Mouse (Mus musculus): Measurements from ENCODE around the gene Rdh12. TPM values are rescaled to one million over a fixed set of nuclear protein-coding genes. Genes with fewer than 3 reads are reported as not detected.

The Rdh12 gene
- polyA plus RNA-seq, 1 experiment from 2014 or later, result 5.0 TPM

- WGBS, result 77% methylated on average over 8 of the region's 8 CpGs
- H3K27me3 ChIP-seq (ENCODE audit: control insufficient read depth, insufficient read depth, low read length), result no peaks in the 10 kb centered on the region
- ATAC-seq (ENCODE audit: insufficient number of reproducible peaks, insufficient read depth, low FRiP score, low read depth), result no peak
- H3K4me2 ChIP-seq (replicated peaks; ENCODE audit: low read depth, low read length), result no peak overlapping the region
- no peak overlapping the region for H3K27ac ChIP-seq (ENCODE audit: low read length)
- H3K4me3 ChIP-seq (ENCODE audit: low read depth, low read length), result no peak overlapping the region
- H3K9ac ChIP-seq (replicated peaks; ENCODE audit: low read depth, low read length), result no peak overlapping the region
- no peaks in the 10 kb centered on the region for H3K4me1 ChIP-seq (ENCODE audit: control insufficient read depth, insufficient read depth, low read length)
- no peaks in the 10 kb centered on the region for H3K9me3 ChIP-seq (ENCODE audit: control insufficient read depth, low read depth, low read length)
- no peaks in the 10 kb centered on the region for H3K36me3 ChIP-seq (ENCODE audit: control insufficient read depth, insufficient read depth, low read length)
Observed at GRCm38 (mm10) chr12:79211447-79211846, 2.7 kb downstream of the Rdh12 start.

- H3K4me2 ChIP-seq (replicated peaks; ENCODE audit: low read depth, low read length), result no peak overlapping the region
- ATAC-seq (ENCODE audit: insufficient number of reproducible peaks, insufficient read depth, low FRiP score, low read depth), result no peak
- no peak overlapping the region for H3K27ac ChIP-seq (ENCODE audit: low read length)
- H3K36me3 ChIP-seq (ENCODE audit: control insufficient read depth, insufficient read depth, low read length), result no peaks in the 10 kb centered on the region
- H3K4me1 ChIP-seq (ENCODE audit: control insufficient read depth, insufficient read depth, low read length), result no peaks in the 10 kb centered on the region
- H3K9ac ChIP-seq (replicated peaks; ENCODE audit: low read depth, low read length), result no peak overlapping the region
- H3K9me3 ChIP-seq (ENCODE audit: control insufficient read depth, low read depth, low read length), result no peaks in the 10 kb centered on the region
- WGBS, result 48% methylated on average over 5 of the region's 5 CpGs
- H3K4me3 ChIP-seq (ENCODE audit: low read depth, low read length), result no peak overlapping the region
- no peaks in the 10 kb centered on the region for H3K27me3 ChIP-seq (ENCODE audit: control insufficient read depth, insufficient read depth, low read length)
Observed at GRCm38 (mm10) chr12:79217511-79217910, 8.8 kb downstream of the Rdh12 start.

- Histone ChIP-seq H3K27ac (ENCODE audit: low read length) (no peak overlapping the region), H3K4me1 (ENCODE audit: control insufficient read depth, insufficient read depth, low read length) (no peaks in the 10 kb centered on the region), H3K36me3 (ENCODE audit: control insufficient read depth, insufficient read depth, low read length) (peaks cover 43% of the 10 kb centered on the region), H3K9ac (replicated peaks; ENCODE audit: low read depth, low read length) (no peak overlapping the region), H3K27me3 (ENCODE audit: control insufficient read depth, insufficient read depth, low read length) (no peaks in the 10 kb centered on the region), H3K4me3 (ENCODE audit: low read depth, low read length) (no peak overlapping the region), H3K9me3 (ENCODE audit: control insufficient read depth, low read depth, low read length) (no peaks in the 10 kb centered on the region), H3K4me2 (replicated peaks; ENCODE audit: low read depth, low read length) (no peak overlapping the region)
- no peak for ATAC-seq (ENCODE audit: insufficient number of reproducible peaks, insufficient read depth, low FRiP score, low read depth)
- WGBS, result 81% methylated on average over 11 of the region's 11 CpGs
Observed at GRCm38 (mm10) chr12:79235485-79236080, 26.9 kb downstream of the Rdh12 start.

- no peak overlapping the region for H3K27ac ChIP-seq (ENCODE audit: low read length)
- no peak for ATAC-seq (ENCODE audit: insufficient number of reproducible peaks, insufficient read depth, low FRiP score, low read depth)
- H3K9me3 ChIP-seq (ENCODE audit: control insufficient read depth, low read depth, low read length), result no peaks in the 10 kb centered on the region
- H3K9ac ChIP-seq (replicated peaks; ENCODE audit: low read depth, low read length), result no peak overlapping the region
- no peak overlapping the region for H3K4me2 ChIP-seq (replicated peaks; ENCODE audit: low read depth, low read length)
- H3K27me3 ChIP-seq (ENCODE audit: control insufficient read depth, insufficient read depth, low read length), result no peaks in the 10 kb centered on the region
- no peak overlapping the region for H3K4me3 ChIP-seq (ENCODE audit: low read depth, low read length)
- peaks cover 53% of the 10 kb centered on the region for H3K36me3 ChIP-seq (ENCODE audit: control insufficient read depth, insufficient read depth, low read length)
- H3K4me1 ChIP-seq (ENCODE audit: control insufficient read depth, insufficient read depth, low read length), result no peaks in the 10 kb centered on the region
- 68% methylated on average over 2 of the region's 2 CpGs for WGBS
Observed at GRCm38 (mm10) chr12:79241985-79242384, 33.3 kb downstream of the Rdh12 start.

- H3K36me3 ChIP-seq (ENCODE audit: control insufficient read depth, insufficient read depth, low read length), result peaks cover 53% of the 10 kb centered on the region
- no peaks in the 10 kb centered on the region for H3K4me1 ChIP-seq (ENCODE audit: control insufficient read depth, insufficient read depth, low read length)
- no peak overlapping the region for H3K9ac ChIP-seq (replicated peaks; ENCODE audit: low read depth, low read length)
- no peak for ATAC-seq (ENCODE audit: insufficient number of reproducible peaks, insufficient read depth, low FRiP score, low read depth)
- H3K27ac ChIP-seq (ENCODE audit: low read length), result no peak overlapping the region
- H3K27me3 ChIP-seq (ENCODE audit: control insufficient read depth, insufficient read depth, low read length), result no peaks in the 10 kb centered on the region
- H3K9me3 ChIP-seq (ENCODE audit: control insufficient read depth, low read depth, low read length), result no peaks in the 10 kb centered on the region
- no peak overlapping the region for H3K4me3 ChIP-seq (ENCODE audit: low read depth, low read length)
- 85% methylated on average over 6 of the region's 6 CpGs for WGBS
- no peak overlapping the region for H3K4me2 ChIP-seq (replicated peaks; ENCODE audit: low read depth, low read length)
Observed at GRCm38 (mm10) chr12:79242921-79243320, 34.2 kb downstream of the Rdh12 start.

- no peaks in the 10 kb centered on the region for H3K27me3 ChIP-seq (ENCODE audit: control insufficient read depth, insufficient read depth, low read length)
- no peak for ATAC-seq (ENCODE audit: insufficient number of reproducible peaks, insufficient read depth, low FRiP score, low read depth)
- H3K27ac ChIP-seq (ENCODE audit: low read length), result no peak overlapping the region
- H3K4me2 ChIP-seq (replicated peaks; ENCODE audit: low read depth, low read length), result no peak overlapping the region
- H3K4me1 ChIP-seq (ENCODE audit: control insufficient read depth, insufficient read depth, low read length), result no peaks in the 10 kb centered on the region
- H3K9ac ChIP-seq (replicated peaks; ENCODE audit: low read depth, low read length), result no peak overlapping the region
- no peak overlapping the region for H3K4me3 ChIP-seq (ENCODE audit: low read depth, low read length)
- H3K9me3 ChIP-seq (ENCODE audit: control insufficient read depth, low read depth, low read length), result no peaks in the 10 kb centered on the region
- peaks cover 54% of the 10 kb centered on the region for H3K36me3 ChIP-seq (ENCODE audit: control insufficient read depth, insufficient read depth, low read length)
- 84% methylated on average over 3 of the region's 3 CpGs for WGBS
Observed at GRCm38 (mm10) chr12:79248110-79248509, 39.4 kb downstream of the Rdh12 start.

GRCm38 (mm10) chr12:79253294-79254053 is 44.8 kb downstream of the Rdh12 start:
- WGBS, result 91% methylated on average over 9 of the region's 9 CpGs
- Histone ChIP-seq H3K4me3 (ENCODE audit: low read depth, low read length) (no peak overlapping the region), H3K4me1 (ENCODE audit: control insufficient read depth, insufficient read depth, low read length) (no peaks in the 10 kb centered on the region), H3K9ac (replicated peaks; ENCODE audit: low read depth, low read length) (no peak overlapping the region), H3K27ac (ENCODE audit: low read length) (no peak overlapping the region), H3K36me3 (ENCODE audit: control insufficient read depth, insufficient read depth, low read length) (peaks cover 29% of the 10 kb centered on the region), H3K27me3 (ENCODE audit: control insufficient read depth, insufficient read depth, low read length) (no peaks in the 10 kb centered on the region), H3K4me2 (replicated peaks; ENCODE audit: low read depth, low read length) (no peak overlapping the region), H3K9me3 (ENCODE audit: control insufficient read depth, low read depth, low read length) (no peaks in the 10 kb centered on the region)
- no peak for ATAC-seq (ENCODE audit: insufficient number of reproducible peaks, insufficient read depth, low FRiP score, low read depth)

GRCm38 (mm10) chr12:79254975-79255374 is 46.3 kb downstream of the Rdh12 start:
- Histone ChIP-seq H3K4me1 (ENCODE audit: control insufficient read depth, insufficient read depth, low read length) (no peaks in the 10 kb centered on the region), H3K9me3 (ENCODE audit: control insufficient read depth, low read depth, low read length) (no peaks in the 10 kb centered on the region), H3K27ac (ENCODE audit: low read length) (no peak overlapping the region), H3K4me3 (ENCODE audit: low read depth, low read length) (no peak overlapping the region), H3K9ac (replicated peaks; ENCODE audit: low read depth, low read length) (no peak overlapping the region), H3K4me2 (replicated peaks; ENCODE audit: low read depth, low read length) (no peak overlapping the region), H3K27me3 (ENCODE audit: control insufficient read depth, insufficient read depth, low read length) (no peaks in the 10 kb centered on the region), H3K36me3 (ENCODE audit: control insufficient read depth, insufficient read depth, low read length) (peaks cover 26% of the 10 kb centered on the region)
- 95% methylated on average over 10 of the region's 10 CpGs for WGBS
- no peak for ATAC-seq (ENCODE audit: insufficient number of reproducible peaks, insufficient read depth, low FRiP score, low read depth)
